Mouse (Mus musculus): Measurements from ENCODE around the gene H3f3b.
"Not testable (repeated sequence)": the region's sequence is repeated elsewhere in the genome, so short reads cannot be mapped to it uniquely, and the experiment has no call there.

H3f3b gene

GRCm38 (mm10) chr11:116045173-116045572, 17.4 kb upstream of the H3f3b start:
- DNase-seq (ENCODE audit: low read depth) = no peak

GRCm38 (mm10) chr11:116043286-116043685, 15.5 kb upstream of the H3f3b start:
- DNase-seq (ENCODE audit: low read depth) = no peak

GRCm38 (mm10) chr11:116042372-116043138, 14.8 kb upstream of the H3f3b start:
- no peak for DNase-seq (ENCODE audit: low read depth)

- no peak for DNase-seq (ENCODE audit: low read depth)
Measured at GRCm38 (mm10) chr11:116041833-116042232, 14.1 kb upstream of the H3f3b start.

GRCm38 (mm10) chr11:116040593-116040992, 12.8 kb upstream of the H3f3b start:
- DNase-seq (ENCODE audit: low read depth) = no peak

- DNase-seq (ENCODE audit: low read depth) = no peak
Measured at GRCm38 (mm10) chr11:116037826-116038225, 10.1 kb upstream of the H3f3b start.

- no peak for DNase-seq (ENCODE audit: low read depth)
Measured at GRCm38 (mm10) chr11:116036671-116037070, 8.9 kb upstream of the H3f3b start.

GRCm38 (mm10) chr11:116034584-116034983, 6.8 kb upstream of the H3f3b start:
- DNase-seq (ENCODE audit: low read depth) = no peak

- no peak for DNase-seq (ENCODE audit: low read depth)
Measured at GRCm38 (mm10) chr11:116030898-116031845, 3.4 kb upstream of the H3f3b start.

GRCm38 (mm10) chr11:116030088-116030897, 2.5 kb upstream of the H3f3b start, which contains the start of gene Unk:
Unk (plus strand) TSS chr11:116030322.
- peak; percentile 98 for DNase-seq (ENCODE audit: low read depth)

- DNase-seq (ENCODE audit: low read depth) = no peak
Measured at GRCm38 (mm10) chr11:116029086-116029865, 1.5 kb upstream of the H3f3b start.

GRCm38 (mm10) chr11:116028177-116028865, 559 bp upstream of the H3f3b start:
- DNase-seq (ENCODE audit: low read depth) = no peak

GRCm38 (mm10) chr11:116025056-116025845, 2.5 kb downstream of the H3f3b start:
- no peak for DNase-seq (ENCODE audit: low read depth)

GRCm38 (mm10) chr11:116024356-116024808, 3.4 kb downstream of the H3f3b start:
- DNase-seq (ENCODE audit: low read depth) = peak; percentile 98

- no peak for DNase-seq (ENCODE audit: low read depth)
Measured at GRCm38 (mm10) chr11:116023771-116024355, 3.9 kb downstream of the H3f3b start.

GRCm38 (mm10) chr11:116023074-116023770, 4.5 kb downstream of the H3f3b start:
- DNase-seq (ENCODE audit: low read depth) = not testable (repeated sequence)

- no peak for DNase-seq (ENCODE audit: low read depth)
Measured at GRCm38 (mm10) chr11:116022256-116022780, 5.4 kb downstream of the H3f3b start.

All from fibroblast of lung, adult 2 months (primary cell).